Mouse (Mus musculus) hindbrain, embryonic 15.5 days (tissue): ENCODE data around the gene Mageb3. TPM values are rescaled to one million over a fixed set of nuclear protein-coding genes. Genes with fewer than 3 reads are reported as not detected.

Experiments used
- polyA plus RNA-seq: library from polyadenylated mRNA; unstranded; fragments of >200 nt; fragmentation: Nextera tagmentation; extraction: Ambion mirVana; gene quantifications from 2 replicates; pipeline ENCODE4 v1.2.1, GENCODE M21; 2015

Mageb3 gene
- polyA plus RNA-seq, 1 experiment from 2014 or later, result 0.30 TPM

Other genes with a start within 250 kb of the Mageb3 start
- gene Frmd5, start 149.0 kb downstream of the Mageb3 start, polyA plus RNA-seq, result 26.8 and 31.0 TPM in 2 replicates
- 32.4 and 35.5 TPM in 2 replicates for gene Casc4, start 89.1 kb downstream of the Mageb3 start, polyA plus RNA-seq
- 29.3 and 34.9 TPM in 2 replicates for gene Ctdspl2, start 91 bp downstream of the Mageb3 start, polyA plus RNA-seq
- 10.7 and 11.8 TPM in 2 replicates for gene Eif3j1, start 72.5 kb upstream of the Mageb3 start, polyA plus RNA-seq
- 6.8 and 8.2 TPM in 2 replicates for gene Spg11, start 162.3 kb upstream of the Mageb3 start, polyA plus RNA-seq
- gene B2m, start 191.6 kb upstream of the Mageb3 start, polyA plus RNA-seq, result 108 and 143 TPM in 2 replicates
- not detected in 2 replicates for gene Trim69, start 204.6 kb upstream of the Mageb3 start, polyA plus RNA-seq
- gene Patl2, start 230.1 kb upstream of the Mageb3 start, polyA plus RNA-seq, result 0.07 TPM in 1 of 2 replicates, not detected in the other
- gene Terb2, start 230.2 kb upstream of the Mageb3 start, polyA plus RNA-seq, result 0.09 TPM in 1 of 2 replicates, not detected in the other